8 mouse cellular contexts compared by ENCODE assay signal in genomic region chr8:13677413-13677883, GRCm38 (mm10). TPM values are rescaled to one million over a fixed set of nuclear protein-coding genes. Genes with fewer than 3 reads are reported as not detected.
DNase-seq lines count a peak whose midpoint lies in the region; ATAC-seq lines count a peak whose summit lies in the region.

TSS of gene Rasa3 (minus strand) at chr8:13677603.

- H3K36me3 ChIP-seq in heart, embryonic 10.5 days: no peaks in the 10 kb centered on the region
- no peaks in the 10 kb centered on the region for H3K36me3 ChIP-seq in kidney, embryonic 15.5 days

- WGBS in heart, embryonic 10.5 days: under 1% methylated on average over 42 of the region's 42 CpGs
- WGBS in kidney, embryonic 15.5 days: under 1% methylated on average over 36 of the region's 42 CpGs

- no peaks in the 10 kb centered on the region for H3K9me3 ChIP-seq in heart, embryonic 10.5 days
- H3K9me3 ChIP-seq in kidney, embryonic 15.5 days (replicated peaks): no peaks in the 10 kb centered on the region

- H3K27me3 ChIP-seq in heart, embryonic 10.5 days (ENCODE audit: insufficient read depth, poor library complexity, severe bottlenecking): peaks cover 14% of the 10 kb centered on the region
- peaks cover 20% of the 10 kb centered on the region; the same call in 1 of the 2 replicates for H3K27me3 ChIP-seq in kidney, embryonic 15.5 days

- peaks cover 64% of the 10 kb centered on the region for H3K4me1 ChIP-seq in heart, embryonic 10.5 days
- peaks cover 35% of the 10 kb centered on the region for H3K4me1 ChIP-seq in kidney, embryonic 15.5 days

- DNase-seq in A20 (ENCODE audit: low read depth, low spot score) (peak; percentile 97), liver (peak; percentile 95)
- DNase-seq in brain, adult 2 months (ENCODE audit: low read depth, low spot score): peak; percentile 99
- DNase-seq in heart, embryonic 10.5 days (ENCODE audit: low spot score): peak; percentile 98
- DNase-seq in spleen, postnatal 4 days (ENCODE audit: low spot score in 2 of 2): peak; percentile 94 to 96

- H3K27ac ChIP-seq in heart, embryonic 10.5 days: peak within 1 kb of the TSS; percentile 91
- peak within 1 kb of the TSS; percentile 86 for H3K27ac ChIP-seq in kidney, embryonic 15.5 days

- H3K9ac ChIP-seq in kidney, embryonic 15.5 days: peak within 1 kb of the TSS; percentile 70

- ATAC-seq in erythroblast, adult 5-6 weeks (replicated peaks; ENCODE audit: low FRiP score, poor library complexity, severe bottlenecking): peak; percentile 96
- ATAC-seq in kidney, embryonic 15.5 days (replicated peaks; ENCODE audit: low FRiP score): peak; percentile 98
- ATAC-seq in monocyte, adult 5-6 weeks (replicated peaks; ENCODE audit: insufficient number of reproducible peaks, low FRiP score, low TSS enrichment, poor library complexity, severe bottlenecking): peak; percentile 62

- H3K4me2 ChIP-seq in kidney, embryonic 15.5 days: peak within 1 kb of the TSS; percentile 97

- peak within 1 kb of the TSS; percentile 88 for H3K4me3 ChIP-seq in heart, embryonic 10.5 days
- H3K4me3 ChIP-seq in kidney, embryonic 15.5 days (replicated peaks): peak within 1 kb of the TSS; percentile 81

RNA-seq across cellular contexts. Expression of gene Rasa3, which starts in this region (rescaled TPM):
- 4.8 and 11.7 TPM in 2 replicates for total RNA-seq in erythroblast, adult 5-6 weeks (2015; ENCODE audit: low replicate concordance)
- 17.1 and 19.5 TPM in 2 replicates for total RNA-seq in erythroblast, adult 5-6 weeks (2017; ENCODE audit: low replicate concordance)
- polyA plus RNA-seq in heart, embryonic 10.5 days (2016; fragmentation: Nextera tagmentation; extraction: Ambion mirVana): 33.0 and 48.0 TPM in 2 replicates
- 23.2 and 23.5 TPM in 2 replicates for polyA plus RNA-seq in kidney, embryonic 15.5 days (2015; fragmentation: Nextera tagmentation; extraction: Ambion mirVana)
- total RNA-seq in monocyte, adult 5-6 weeks (2017): 276 to 375 TPM (median 323 TPM) in 3 replicates

Comparison
In these comparisons a context has a peak if more than half of its experiments do, and no peak if none do; other contexts are left out.
1. Peak in every context shown above with its lines: DNase-seq, ATAC-seq, H3K4me3 ChIP-seq and H3K27ac ChIP-seq.
2. RNA of gene Rasa3 (total RNA-seq): 276 to 375 TPM in monocyte, adult 5-6 weeks; 4.8 to 19.5 TPM in erythroblast, adult 5-6 weeks; every median in the first group is over 10 times any median in the second.